Mouse (Mus musculus): ENCODE results near the gene Eif4e2.

- no peak for TF ChIP-seq TAL1 (IDR thresholded peaks at IDR 0.05; ENCODE audit: low read length)
- TF ChIP-seq GATA1 (IDR thresholded peaks at IDR 0.05; ENCODE audit: low read length) = no peak
Observed at GRCm38 (mm10) chr1:87243021-87243420, 29.3 kb downstream of the Eif4e2 start.

Measured in erythroblast, embryonic 14.5 days (primary cell).